Mouse (Mus musculus): ENCODE data around the gene Angptl6. TPM values are rescaled to one million over a fixed set of nuclear protein-coding genes. Genes with fewer than 3 reads are reported as not detected.

Angptl6 gene
- 0.50 and 1.7 TPM in 2 replicates for total RNA-seq (2017)

- no peak for ATAC-seq (replicated peaks; ENCODE audit: low read depth, poor library complexity, severe bottlenecking)
Measured at GRCm38 (mm10) chr9:20879097-20879792, at the start of gene Angptl6. Angptl6 (minus strand) TSS chr9:20879727.

DNA sequence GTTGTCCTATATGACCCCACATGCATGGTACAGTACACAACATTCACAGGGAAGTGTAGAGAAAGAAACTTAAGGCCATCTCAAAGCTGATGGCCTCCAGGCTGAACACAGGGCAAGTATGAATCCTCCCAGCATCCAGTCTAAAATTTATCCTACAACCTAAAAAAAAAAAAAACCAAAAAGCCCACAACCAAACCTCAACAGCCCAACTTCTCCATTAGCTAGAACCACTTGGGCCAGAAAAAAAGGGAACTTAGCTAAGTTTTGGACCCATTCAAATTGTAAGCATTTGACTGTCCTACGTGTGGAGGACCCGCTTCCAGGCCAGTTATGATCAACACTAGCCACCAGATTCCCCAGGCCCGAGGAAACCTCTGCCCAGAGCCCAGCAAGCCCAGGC is 43.7 kb upstream of the Angptl6 start:
- ATAC-seq (replicated peaks; ENCODE audit: low read depth, poor library complexity, severe bottlenecking) = no peak

- peak; percentile 72 for ATAC-seq (replicated peaks; ENCODE audit: low read depth, poor library complexity, severe bottlenecking)
Measured at GRCm38 (mm10) chr9:20916160-20916559, 36.6 kb upstream of the Angptl6 start.

- ATAC-seq (replicated peaks; ENCODE audit: low read depth, poor library complexity, severe bottlenecking) = 0 out of 2 replicates have a peak, but pooled peaks have one; percentile 7
Measured at GRCm38 (mm10) chr9:20909948-20910347, 30.4 kb upstream of the Angptl6 start.

DNA sequence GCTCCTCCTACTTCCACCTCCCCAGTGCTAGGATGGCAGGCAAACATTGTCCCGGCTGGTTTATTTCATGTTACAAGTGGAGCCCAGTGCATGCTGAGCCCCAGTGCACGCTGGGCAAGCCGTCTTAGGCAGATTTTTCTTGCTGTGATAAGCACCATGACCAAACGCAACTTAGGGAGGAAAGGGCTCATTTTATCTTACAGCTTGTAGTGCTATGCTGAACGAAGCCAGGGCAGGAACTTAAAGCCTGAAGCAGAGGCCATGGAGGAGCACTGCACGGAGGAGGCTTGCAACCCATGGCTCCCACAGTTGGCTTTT is 22.6 kb upstream of the Angptl6 start:
- peak; percentile 15 for ATAC-seq (replicated peaks; ENCODE audit: low read depth, poor library complexity, severe bottlenecking)

- peak; percentile 65 for ATAC-seq (replicated peaks; ENCODE audit: low read depth, poor library complexity, severe bottlenecking)
Measured at GRCm38 (mm10) chr9:20901466-20902173, 22.1 kb upstream of the Angptl6 start.

GRCm38 (mm10) chr9:20898511-20899073 is 19.1 kb upstream of the Angptl6 start, which contains the start of gene Eif3g:
Eif3g (minus strand) TSS chr9:20898623.
- ATAC-seq (replicated peaks; ENCODE audit: low read depth, poor library complexity, severe bottlenecking) = peak; percentile 83

DNA sequence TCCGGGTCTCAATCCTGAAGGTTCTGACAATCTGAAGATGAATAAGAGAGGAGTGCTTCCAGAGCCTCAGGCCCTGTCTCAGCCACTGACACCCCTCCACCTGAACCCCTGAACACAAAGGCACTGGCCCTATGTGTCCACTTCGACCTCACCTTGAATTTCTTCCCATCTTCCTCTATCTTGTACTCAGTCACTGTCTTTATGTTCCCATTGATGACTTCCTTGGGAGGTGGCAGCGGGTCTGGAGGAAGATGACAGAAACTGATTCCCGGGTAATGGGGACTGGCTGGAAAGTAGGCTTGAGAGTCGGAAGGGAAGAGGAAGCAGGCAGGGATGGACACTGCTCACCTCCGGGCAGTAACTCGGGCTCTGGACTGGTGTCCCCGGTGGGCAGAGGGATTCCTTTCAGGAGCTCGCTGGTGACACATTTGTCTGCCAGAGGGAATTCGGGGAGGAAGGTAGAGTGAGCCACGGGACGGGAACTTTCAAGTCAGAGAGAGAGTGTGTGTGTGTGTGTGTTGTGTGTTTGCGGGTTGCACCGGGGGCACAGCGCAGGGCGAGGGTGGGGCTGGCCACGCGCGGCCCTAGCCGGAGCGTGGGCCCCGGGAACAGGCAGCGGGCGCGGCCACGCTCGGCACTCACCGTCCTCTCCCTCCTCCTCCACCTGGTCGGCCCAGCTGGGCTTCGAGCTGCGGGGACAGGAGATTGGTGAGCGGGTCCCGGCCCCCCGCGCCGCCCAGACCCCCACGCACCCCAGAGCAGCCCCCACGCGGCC is 18.4 kb upstream of the Angptl6 start:
- no peak for ATAC-seq (replicated peaks; ENCODE audit: low read depth, poor library complexity, severe bottlenecking)

DNA sequence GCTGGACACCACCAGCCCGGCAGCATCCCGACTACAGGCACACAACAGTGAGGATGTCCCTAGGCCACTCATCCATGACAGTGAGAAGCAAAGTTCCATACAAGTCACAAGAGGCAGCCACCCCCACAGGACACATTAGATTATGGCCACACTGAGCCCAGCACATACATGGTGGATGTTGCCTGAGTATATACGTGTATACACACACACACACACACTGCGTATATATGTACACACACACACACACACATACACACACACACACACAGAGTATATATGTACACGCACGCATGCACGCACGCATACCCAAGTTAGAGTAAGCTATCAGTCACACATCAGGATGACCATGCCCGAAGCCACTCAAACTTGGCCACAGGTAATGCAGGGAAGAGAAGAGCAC is 15.9 kb upstream of the Angptl6 start:
- no peak for ATAC-seq (replicated peaks; ENCODE audit: low read depth, poor library complexity, severe bottlenecking)

GRCm38 (mm10) chr9:20894629-20895028 is 15.1 kb upstream of the Angptl6 start:
- no peak for ATAC-seq (replicated peaks; ENCODE audit: low read depth, poor library complexity, severe bottlenecking)

GRCm38 (mm10) chr9:20893590-20894343 is 14.2 kb upstream of the Angptl6 start:
- no peak for ATAC-seq (replicated peaks; ENCODE audit: low read depth, poor library complexity, severe bottlenecking)

GRCm38 (mm10) chr9:20893069-20893468 is 13.5 kb upstream of the Angptl6 start:
- ATAC-seq (replicated peaks; ENCODE audit: low read depth, poor library complexity, severe bottlenecking) = no peak

- ATAC-seq (replicated peaks; ENCODE audit: low read depth, poor library complexity, severe bottlenecking) = no peak
Measured at GRCm38 (mm10) chr9:20892104-20892653, 12.7 kb upstream of the Angptl6 start.

- ATAC-seq (replicated peaks; ENCODE audit: low read depth, poor library complexity, severe bottlenecking) = no peak
Measured at GRCm38 (mm10) chr9:20891339-20892103, 12.0 kb upstream of the Angptl6 start.

DNA sequence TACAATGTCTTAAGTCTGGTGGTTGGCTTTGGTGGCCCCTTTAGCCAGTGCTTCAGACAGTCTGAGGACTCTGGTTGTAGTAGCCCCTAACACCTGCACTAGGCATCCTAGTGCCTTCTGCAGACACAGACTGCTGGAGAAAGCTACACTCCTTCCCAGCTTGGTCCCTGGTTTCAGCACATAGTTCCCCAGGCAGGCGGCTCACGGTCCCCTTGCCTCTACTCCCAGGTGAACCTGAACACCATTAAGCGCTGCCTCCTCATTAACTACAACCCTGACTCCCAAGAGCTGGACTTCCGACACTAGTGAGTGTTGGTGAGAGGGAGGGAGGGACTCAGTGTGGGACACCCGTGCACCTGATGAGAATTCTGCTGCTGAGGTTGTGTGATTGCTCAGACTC is 10.9 kb upstream of the Angptl6 start:
- ATAC-seq (replicated peaks; ENCODE audit: low read depth, poor library complexity, severe bottlenecking) = no peak

DNA sequence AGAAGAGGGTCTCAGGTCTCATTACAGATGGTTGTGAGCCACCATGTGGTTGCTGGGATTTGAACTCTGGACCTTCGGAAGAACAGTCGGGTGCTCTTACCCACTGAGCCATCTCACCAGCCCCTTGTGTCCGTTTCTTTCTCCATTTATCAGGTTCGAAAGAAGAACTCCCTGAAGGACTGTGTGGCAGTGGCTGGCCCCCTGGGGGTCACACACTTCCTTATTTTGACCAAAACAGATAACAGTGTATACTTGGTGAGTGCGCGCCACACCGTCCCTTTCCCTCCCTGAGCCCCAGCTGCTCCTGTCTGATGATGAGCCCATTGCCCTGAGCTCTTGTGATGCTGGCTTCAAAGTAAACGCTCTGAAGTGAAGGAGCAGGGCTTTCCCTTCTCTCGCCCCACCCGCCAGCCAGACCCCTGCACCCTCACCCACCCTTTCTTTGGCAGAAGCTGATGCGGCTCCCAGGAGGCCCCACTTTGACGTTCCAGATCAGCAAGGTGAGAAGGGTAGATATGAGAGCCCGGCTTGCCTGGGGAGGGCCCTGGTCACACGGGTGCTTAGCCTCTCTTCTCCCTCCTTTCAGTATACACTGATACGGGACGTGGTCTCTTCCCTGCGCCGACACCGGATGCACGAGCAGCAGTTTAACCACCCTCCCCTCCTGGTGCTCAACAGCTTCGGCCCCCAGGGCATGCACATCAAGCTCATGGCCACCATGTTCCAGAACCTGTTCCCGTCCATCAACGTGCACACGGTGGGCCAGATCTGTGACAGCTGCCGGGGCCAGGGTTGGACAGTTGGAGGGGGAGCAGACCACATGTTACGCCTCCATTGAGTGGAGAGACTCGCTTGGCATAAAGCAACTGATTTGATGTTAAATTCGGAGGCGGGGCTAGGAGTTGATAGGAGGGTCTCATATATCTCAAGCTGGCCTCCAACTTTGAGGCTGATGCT is 9.9 kb upstream of the Angptl6 start:
- ATAC-seq (replicated peaks; ENCODE audit: low read depth, poor library complexity, severe bottlenecking) = peak; percentile 30

DNA sequence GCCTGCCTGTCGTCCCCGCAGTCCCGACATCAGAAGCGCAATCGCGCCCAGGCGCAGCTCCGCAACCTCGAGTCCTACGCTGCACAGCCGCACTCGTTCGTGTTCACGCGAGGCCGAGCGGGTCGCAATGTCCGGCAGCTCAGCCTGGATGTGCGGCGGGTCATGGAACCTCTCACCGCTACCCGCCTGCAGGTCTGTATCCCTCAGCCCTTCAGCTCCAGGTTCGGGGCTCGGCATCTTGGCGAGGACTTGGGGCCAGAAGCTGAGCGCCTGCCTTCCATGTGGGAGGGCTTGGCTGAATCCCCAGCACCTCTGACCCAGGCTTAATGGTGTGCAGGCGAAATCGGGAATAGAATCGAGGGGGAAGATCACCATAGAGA is 8.8 kb upstream of the Angptl6 start:
- ATAC-seq (replicated peaks; ENCODE audit: low read depth, poor library complexity, severe bottlenecking) = peak; percentile 2; the same call in 1 of the 2 replicates
